Mouse (Mus musculus) gastrocnemius, postnatal 14 days (tissue): ENCODE measurements around the gene Olfr430. TPM values are rescaled to one million over a fixed set of nuclear protein-coding genes. Genes with fewer than 3 reads are reported as not detected.

ENCODE experiments used
- total RNA-seq, 2 experiments: library from RNA; stranded (reverse); gene quantifications; 2 replicates each; pipeline ENCODE4 v1.2.3; 2021

Gene Olfr430
- total RNA-seq, 2 experiments from 2014 or later = not detected

Other genes starting within 250 kb of the Olfr430 start
- gene Ifi211, start 153.6 kb upstream of the Olfr430 start, total RNA-seq = under 1 TPM; 0.88 to 1.00 TPM
- 1 to 10 TPM; 4.3 to 4.4 TPM for gene Mndal, start 124.1 kb upstream of the Olfr430 start, total RNA-seq
- 1 to 10 TPM; 4.0 to 4.6 TPM for gene Ifi203, start 123.9 kb upstream of the Olfr430 start, total RNA-seq
- gene Ifi202b, start 83.9 kb upstream of the Olfr430 start, total RNA-seq = not detected
- 1 to 10 TPM; 2.2 to 5.5 TPM for gene Ifi205, start 34.8 kb upstream of the Olfr430 start, total RNA-seq
- not detected for gene Olfr433, start 25.9 kb upstream of the Olfr430 start, total RNA-seq
- not detected for gene Olfr432, start 17.4 kb upstream of the Olfr430 start, total RNA-seq
- not detected for gene Olfr429, start 17.7 kb downstream of the Olfr430 start, total RNA-seq
- gene Olfr427, start 30.3 kb downstream of the Olfr430 start, total RNA-seq = not detected
- gene Olfr231, start 54.6 kb downstream of the Olfr430 start, total RNA-seq = not detected
- gene Olfr424, start 64.9 kb downstream of the Olfr430 start, total RNA-seq = not detected
- gene Olfr420, start 89.0 kb downstream of the Olfr430 start, total RNA-seq = not detected
- gene Spta1, start 106.2 kb downstream of the Olfr430 start, total RNA-seq = under 1 TPM; 0.33 to 0.35 TPM
- gene Olfr419, start 185.5 kb downstream of the Olfr430 start, total RNA-seq = not detected